Mouse (Mus musculus) right cerebral cortex, postnatal 4 days (tissue): Measurements from ENCODE around the gene Cct2.

Source experiments
- DNase-seq: peaks from one replicate; pipeline ENCODE4 v3.0.0-alpha.2; 2022

Gene Cct2

GRCm38 (mm10) chr10:117063254-117064021 lies at the start of gene Cct2:
Gene Cct2, minus strand, starts transcription at chr10:117063814.
- peak; percentile 94 for DNase-seq

DNA sequence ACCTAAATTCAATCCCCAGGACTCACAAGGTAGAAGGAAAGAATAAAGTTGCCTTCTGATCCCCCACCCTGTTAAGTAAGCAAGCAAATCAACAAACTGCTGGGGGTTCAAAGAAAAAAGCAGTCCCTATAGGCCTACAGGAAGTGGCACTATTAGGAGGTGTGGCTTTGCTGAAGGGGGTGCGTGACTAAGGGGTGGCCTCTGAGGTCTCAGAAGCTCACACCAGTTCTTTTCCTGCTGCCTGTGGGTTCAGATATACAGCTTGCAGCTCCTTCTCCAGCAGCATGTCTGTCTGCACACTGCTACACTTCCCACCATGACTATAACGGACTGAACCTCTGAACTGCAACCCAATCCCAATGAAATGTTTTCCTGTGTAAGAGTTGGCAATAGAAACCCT lies 48.9 kb upstream of the Cct2 start:
- DNase-seq: no peak

GRCm38 (mm10) chr10:117111455-117111854 lies 47.8 kb upstream of the Cct2 start:
- no peak for DNase-seq

- DNase-seq: no peak
Measured at GRCm38 (mm10) chr10:117110271-117110670, 46.7 kb upstream of the Cct2 start.

- DNase-seq: no peak
Measured at GRCm38 (mm10) chr10:117106686-117107085, 43.1 kb upstream of the Cct2 start.

DNA sequence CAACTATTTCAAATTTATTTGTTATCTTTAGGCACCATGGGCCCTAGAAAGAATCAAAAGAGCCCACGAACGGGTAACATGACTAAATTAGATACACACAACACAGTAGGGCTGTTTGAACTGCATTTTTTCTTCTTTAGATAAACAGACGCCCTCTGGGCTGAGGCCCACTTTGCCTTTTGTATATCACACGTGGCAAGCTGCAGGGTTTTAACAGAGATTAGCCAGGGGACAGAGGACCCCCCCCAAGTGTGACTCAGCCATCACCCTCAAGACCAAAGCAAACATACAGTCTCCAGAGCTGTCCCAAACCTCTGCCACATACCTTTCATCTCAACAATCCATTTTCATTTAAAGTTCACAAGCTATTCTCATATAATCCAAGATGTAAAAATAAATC lies 42.6 kb upstream of the Cct2 start:
- no peak for DNase-seq

DNA sequence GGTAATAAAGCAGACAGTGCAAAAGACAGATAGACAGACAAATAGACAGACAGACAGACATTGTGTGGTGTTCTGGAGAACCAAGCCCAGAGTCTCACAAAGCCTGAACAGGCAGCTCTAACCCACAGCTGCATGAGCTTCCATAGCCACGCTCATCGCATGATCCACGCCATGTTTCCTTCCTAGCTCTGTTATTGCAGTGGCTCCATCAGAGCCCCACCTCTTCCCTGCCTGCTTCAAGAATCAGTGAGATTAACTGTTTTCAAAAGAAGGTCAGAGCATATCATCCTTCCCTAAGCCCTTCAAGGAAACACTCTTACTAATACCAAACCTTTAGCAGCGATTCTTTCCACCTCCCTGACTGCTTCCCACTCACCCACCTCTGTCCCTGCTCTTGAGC lies 41.4 kb upstream of the Cct2 start:
- DNase-seq: no peak

DNA sequence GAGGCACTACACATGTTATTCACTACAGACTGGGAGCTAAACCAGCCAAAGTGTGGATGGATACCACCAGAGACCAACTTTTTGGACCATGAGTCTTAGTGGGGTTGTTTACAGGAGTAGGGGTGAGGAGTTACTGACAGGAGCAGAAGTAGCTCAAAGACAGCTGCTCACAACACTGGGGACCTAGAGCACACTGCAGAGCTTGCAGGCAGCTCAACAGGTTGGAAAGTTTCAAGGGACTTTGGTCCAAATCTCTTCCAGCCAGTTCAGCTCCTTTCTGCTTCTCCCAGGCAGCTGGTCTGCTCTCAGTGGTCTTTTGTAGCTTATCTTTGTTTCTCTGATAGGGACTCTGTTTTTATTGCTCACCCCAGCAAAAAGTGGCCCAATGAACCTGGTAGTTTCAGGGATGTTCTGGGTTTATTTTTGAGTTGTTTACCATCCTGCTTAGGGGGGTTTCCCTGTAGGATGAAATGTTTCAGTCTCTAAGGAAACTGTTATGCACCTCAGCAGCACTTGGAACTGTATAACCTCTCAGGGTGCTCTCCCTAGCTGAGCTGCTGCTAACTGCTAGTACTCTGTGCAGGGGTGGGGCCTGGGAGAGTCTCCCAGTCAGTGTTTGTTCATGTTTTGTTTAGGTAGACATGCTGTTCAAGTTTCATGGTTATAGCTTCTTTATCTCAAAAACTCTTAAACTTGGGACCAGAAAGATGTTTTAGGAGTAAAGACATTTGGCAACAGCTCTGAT lies 40.4 kb upstream of the Cct2 start:
- DNase-seq: no peak

DNA sequence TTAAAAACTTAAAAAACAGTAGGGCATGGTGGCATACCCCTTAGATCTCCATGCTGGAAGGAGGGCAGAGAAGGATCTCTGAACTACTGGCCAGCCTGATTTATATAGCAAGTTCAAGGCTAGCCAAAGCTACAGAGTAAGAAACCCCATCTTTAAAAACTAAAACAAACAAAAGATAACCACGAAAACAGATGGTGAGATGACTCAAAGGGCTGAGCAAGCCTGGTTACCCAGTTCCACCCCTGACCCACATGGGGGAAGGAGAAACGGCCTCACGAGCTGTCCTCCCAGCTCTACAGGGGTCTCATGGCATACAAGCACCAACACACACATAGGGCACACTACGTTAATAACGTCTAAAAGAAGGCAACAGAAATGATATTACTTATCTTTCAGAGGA lies 36.6 kb upstream of the Cct2 start:
- no peak for DNase-seq

GRCm38 (mm10) chr10:117097116-117097698 lies 33.6 kb upstream of the Cct2 start:
- DNase-seq: no peak

DNA sequence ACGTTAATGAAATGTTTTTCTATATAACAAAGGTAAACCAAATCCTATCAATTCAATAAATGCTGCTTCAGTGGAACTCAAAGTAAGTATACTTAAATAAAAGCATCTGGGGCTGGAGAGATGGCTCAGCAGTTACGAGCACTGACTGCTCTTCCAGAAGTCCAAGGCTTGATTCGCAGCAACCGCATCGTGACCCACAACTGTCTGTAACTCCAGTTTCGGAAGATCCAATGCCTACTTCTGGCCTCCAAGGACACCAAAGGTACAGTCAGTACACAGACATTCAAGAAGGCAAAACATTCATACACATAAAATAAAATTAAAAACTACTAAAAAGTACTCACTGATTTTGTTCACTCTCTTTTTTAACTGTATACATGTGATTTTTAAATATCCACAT lies 32.5 kb upstream of the Cct2 start:
- DNase-seq: no peak

DNA sequence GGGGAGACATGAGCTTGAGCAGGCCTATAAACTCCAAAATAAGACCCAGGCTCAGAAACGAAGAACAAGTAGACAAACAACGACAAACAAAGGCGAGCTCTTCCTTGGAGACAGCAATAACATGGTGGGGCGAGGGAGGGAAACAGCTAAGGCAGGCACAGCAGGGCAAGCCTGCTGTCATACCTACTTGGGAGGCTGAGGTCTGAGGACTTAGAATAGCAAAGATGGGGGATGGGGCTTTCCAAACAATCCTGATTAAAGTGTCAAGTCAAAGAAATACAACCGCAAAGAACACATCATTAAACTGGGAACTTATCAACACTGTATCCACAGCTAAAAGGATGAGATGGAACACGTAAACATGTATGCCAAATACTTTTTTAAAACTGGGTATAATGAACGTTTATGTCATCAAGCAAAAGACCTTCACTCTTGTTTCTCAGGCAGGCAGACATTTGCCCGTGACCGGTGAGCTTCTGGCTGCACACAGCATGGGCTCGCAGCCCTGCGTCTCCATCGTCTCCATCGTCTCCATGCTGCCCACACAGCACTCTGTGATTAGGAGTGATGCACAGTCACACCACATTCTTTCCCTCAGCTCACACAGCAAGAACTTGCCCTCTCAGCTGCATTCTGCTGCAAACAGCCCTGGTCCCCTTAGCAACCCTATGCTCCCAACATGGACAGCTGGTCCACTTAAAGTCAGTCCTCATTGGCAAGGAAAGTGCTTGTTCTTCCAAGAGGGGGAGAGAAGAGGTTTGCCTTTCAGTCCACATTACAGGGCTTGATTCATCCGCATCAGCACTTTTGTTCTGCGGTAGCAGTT lies 31.1 kb upstream of the Cct2 start:
- no peak for DNase-seq

DNA sequence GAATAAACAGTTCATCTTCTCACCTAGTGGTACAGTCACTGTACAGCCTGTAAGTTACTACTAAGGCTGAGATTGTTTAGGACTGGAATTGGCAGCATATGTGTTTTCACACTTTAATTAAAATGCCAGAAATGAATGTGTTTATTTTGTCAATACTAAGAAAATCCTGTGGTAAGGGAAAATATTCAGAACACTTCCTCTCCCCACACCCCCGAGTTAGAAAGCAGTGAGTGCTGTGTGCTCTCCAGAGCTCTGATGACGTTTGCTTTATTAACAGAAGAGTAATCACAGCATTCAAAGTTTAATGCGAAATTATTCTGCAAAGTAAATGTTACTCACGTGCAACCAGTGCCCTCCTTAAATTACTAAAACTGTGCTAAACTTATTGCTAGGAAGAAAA lies 26.0 kb upstream of the Cct2 start:
- no peak for DNase-seq

DNA sequence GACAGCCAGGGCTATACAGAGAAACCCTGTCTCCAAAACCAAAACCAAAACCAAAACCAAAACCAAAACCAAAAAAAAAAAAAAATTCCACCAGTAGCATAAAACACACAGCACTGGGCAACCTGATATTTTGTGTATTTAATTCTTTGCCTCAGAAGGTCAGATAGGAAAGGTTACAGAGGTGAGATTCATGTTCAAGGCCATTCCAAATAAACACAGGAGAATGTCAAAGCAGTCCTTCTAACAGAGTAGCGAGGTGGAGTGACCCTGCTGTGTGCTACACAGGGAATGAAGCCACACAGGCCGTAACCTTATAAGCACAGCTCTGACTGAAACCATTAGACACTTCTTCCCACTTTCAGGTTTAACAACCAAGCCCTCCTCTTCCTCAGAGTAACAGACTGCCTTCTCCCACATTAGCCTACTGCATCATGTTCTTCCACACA lies 18.3 kb upstream of the Cct2 start:
- no peak for DNase-seq

DNA sequence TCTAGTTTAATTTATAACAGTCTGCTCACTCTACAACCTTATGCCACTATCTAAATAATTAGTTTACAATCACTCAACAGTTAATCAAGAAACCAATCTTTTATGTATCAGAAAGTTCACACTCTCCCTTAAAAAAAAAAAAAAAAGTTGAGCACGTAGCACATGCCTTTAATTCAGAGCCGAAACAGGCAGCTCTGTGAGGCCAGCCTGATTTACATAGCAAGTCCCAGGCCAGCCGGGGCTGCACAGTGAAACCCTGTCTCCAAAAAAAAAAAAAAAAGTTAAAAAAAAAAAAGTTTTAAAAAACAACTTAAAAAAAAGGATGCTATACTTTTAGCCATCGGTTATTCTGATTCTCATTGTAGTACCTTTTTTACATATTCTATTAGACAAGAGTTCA lies 17.7 kb upstream of the Cct2 start:
- no peak for DNase-seq

- DNase-seq: no peak
Measured at GRCm38 (mm10) chr10:117078284-117078683, 14.7 kb upstream of the Cct2 start.

- DNase-seq: no peak
Measured at GRCm38 (mm10) chr10:117073176-117073575, 9.6 kb upstream of the Cct2 start.

GRCm38 (mm10) chr10:117072191-117072888 lies 8.7 kb upstream of the Cct2 start:
- DNase-seq: no peak

GRCm38 (mm10) chr10:117069109-117069508 lies 5.5 kb upstream of the Cct2 start:
- DNase-seq: no peak

- no peak for DNase-seq
Measured at GRCm38 (mm10) chr10:117064076-117064475, 462 bp upstream of the Cct2 start.

DNA sequence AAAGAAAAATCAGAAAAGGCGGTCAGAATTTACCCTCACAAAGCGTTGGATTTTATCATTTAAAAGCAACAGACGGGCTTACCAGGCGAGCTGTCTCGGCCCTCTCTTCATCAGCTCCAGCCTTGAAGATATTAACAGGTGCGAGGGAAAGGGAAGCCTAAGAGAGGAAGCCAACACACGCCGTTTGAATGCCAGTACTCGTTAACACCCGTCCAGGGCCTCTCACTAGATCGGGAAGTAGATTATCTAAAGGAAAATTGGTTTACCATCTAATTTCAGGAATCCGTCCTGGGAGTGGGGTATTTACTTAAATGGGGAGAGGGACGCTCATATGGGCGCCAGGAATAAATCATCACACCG lies 740 bp downstream of the Cct2 start:
- no peak for DNase-seq

- no peak for DNase-seq
Measured at GRCm38 (mm10) chr10:117055668-117056067, 7.9 kb downstream of the Cct2 start.
